Mouse (Mus musculus): ENCODE measurements at regions not wholly inside any gene's neighbourhood (a gene's known extent, or its start where the extent isn't known, plus 50 kb on each side); places are given as distances from the start of the nearest gene placed in this dataset.
"Not testable (repeated sequence)": the region's sequence is repeated elsewhere in the genome, so short reads cannot be mapped to it uniquely, and the experiment has no call there.

GRCm38 (mm10) chr9:120233011-120233410 lies 68.3 kb upstream of the Myrip start:
- no peak for DNase-seq (ENCODE audit: low read depth)
- TF ChIP-seq CTCF (IDR thresholded peaks at IDR 0.05; ENCODE audit: borderline replicate concordance, extremely low read depth, insufficient read depth, insufficient read length) (no peak), POLR2A (IDR thresholded peaks at IDR 0.05; ENCODE audit: borderline replicate concordance, extremely low read depth, insufficient read depth, insufficient read length, poor library complexity, severe bottlenecking) (no peak)

- DNase-seq (ENCODE audit: low read depth) = not testable (repeated sequence)
- peak; percentile 42; the same call in 1 of the 2 replicates for TF ChIP-seq CTCF (IDR thresholded peaks at IDR 0.05; ENCODE audit: borderline replicate concordance, extremely low read depth, insufficient read depth, insufficient read length)
These were observed 66.3 kb upstream of the Myrip start for GRCm38 (mm10) chr9:120235054-120235453.

- no peak for TF ChIP-seq POLR2A (IDR thresholded peaks at IDR 0.05; ENCODE audit: borderline replicate concordance, extremely low read depth, insufficient read depth, insufficient read length, poor library complexity, severe bottlenecking)
- TF ChIP-seq CTCF (IDR thresholded peaks at IDR 0.05; ENCODE audit: borderline replicate concordance, extremely low read depth, insufficient read depth, insufficient read length) = peak; percentile 2; the same call in 1 of the 2 replicates
These were observed 55.9 kb upstream of the Myrip start for GRCm38 (mm10) chr9:120245444-120245843.

GRCm38 (mm10) chr9:120248728-120249127 lies 52.6 kb upstream of the Myrip start:
- DNase-seq (ENCODE audit: low read depth) = no peak
- no peak for TF ChIP-seq CTCF (IDR thresholded peaks at IDR 0.05; ENCODE audit: borderline replicate concordance, extremely low read depth, insufficient read depth, insufficient read length)

More at GRCm38 (mm10) chr9:120245444-120245843, 55.9 kb upstream of the Myrip start:
- no peak for DNase-seq (ENCODE audit: low read depth)

Data from brain, embryonic 14.5 days (tissue).